Mouse (Mus musculus): ENCODE data around the gene Cox5a. TPM values are rescaled to one million over a fixed set of nuclear protein-coding genes. Genes with fewer than 3 reads are reported as not detected.

Gene Cox5a
- polyA plus RNA-seq, 1 experiment from 2014 or later = 1,523 TPM

DNA sequence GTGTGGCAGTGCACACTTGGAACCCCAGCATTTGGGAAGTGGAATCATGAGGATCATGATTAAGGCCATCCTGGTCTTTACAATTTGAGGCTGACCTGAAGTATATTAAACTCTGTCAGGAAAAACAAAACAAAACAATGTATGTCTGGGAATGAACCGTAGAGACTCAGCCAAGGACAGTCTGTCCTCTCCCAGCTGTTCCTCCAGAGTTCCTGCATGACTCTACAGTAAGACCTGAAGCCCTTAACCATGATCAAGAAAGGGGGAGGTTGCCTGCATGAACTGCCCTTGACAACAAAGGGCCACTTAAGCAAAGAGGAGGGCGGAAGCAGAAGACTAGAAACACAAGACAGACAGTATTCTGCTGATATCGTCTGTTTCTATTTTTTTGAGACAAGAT is 54.5 kb downstream of the Cox5a start:
- 69% methylated on average over 3 of the region's 3 CpGs for WGBS
- peaks cover 47% of the 10 kb centered on the region for H3K36me3 ChIP-seq (ENCODE audit: control insufficient read depth, insufficient read depth)
- TF ChIP-seq CTCF (IDR thresholded peaks at IDR 0.05; ENCODE audit: low read depth) = no peak
- no peaks in the 10 kb centered on the region for H3K9me3 ChIP-seq (ENCODE audit: control insufficient read depth)
- no peaks in the 10 kb centered on the region for H3K27me3 ChIP-seq (replicated peaks; ENCODE audit: control insufficient read depth, insufficient read depth, low read length)
- no peak overlapping the region for H3K4me3 ChIP-seq (ENCODE audit: low read depth, low read length)
- H3K4me2 ChIP-seq (replicated peaks; ENCODE audit: low read depth) = no peak overlapping the region
- H3K4me1 ChIP-seq (replicated peaks; ENCODE audit: control insufficient read depth, insufficient read depth, low read length) = no peaks in the 10 kb centered on the region
- no peak overlapping the region for H3K9ac ChIP-seq (ENCODE audit: low read depth, low read length)
- H3K27ac ChIP-seq (ENCODE audit: low read depth, low read length) = no peak overlapping the region
- no peak for ATAC-seq

DNA sequence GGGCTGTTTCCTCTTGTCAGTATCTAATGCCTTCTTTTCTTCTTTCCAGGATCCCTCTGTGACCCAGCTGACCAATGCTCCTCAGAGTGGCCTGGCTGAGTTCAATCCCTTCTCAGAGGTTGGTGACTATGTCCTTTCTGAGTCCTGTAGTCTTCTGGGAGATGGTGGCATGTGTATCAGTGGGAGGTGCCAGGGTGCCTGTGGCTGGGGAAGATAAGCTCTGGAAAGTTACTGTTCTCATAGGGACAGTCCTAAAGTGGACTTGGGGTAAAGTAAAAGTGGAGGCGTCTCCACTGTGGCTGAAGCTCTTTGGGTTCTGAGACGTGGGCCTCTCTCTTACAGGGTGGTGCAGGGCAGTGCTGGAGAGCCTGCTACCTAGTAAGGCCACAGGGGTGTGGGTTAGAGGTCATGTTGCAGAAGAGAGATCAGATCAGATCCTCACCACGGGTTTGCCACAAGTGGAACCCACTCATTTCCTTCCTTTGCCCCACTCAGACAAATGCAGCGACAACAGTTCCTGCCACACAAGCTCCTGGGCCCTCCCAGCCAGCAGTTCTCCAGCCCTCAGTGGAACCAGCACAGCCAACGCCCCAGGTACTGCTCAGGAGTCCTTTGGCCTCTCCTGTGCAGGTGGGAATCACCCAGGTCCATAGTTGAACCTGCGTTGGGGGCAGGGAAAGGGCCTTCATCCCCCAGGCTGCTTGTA is 56.2 kb downstream of the Cox5a start:
- H3K9me3 ChIP-seq (ENCODE audit: control insufficient read depth) = no peaks in the 10 kb centered on the region
- H3K27ac ChIP-seq (ENCODE audit: low read depth, low read length) = no peak overlapping the region; the same call in 1 of the 2 replicates
- no peak overlapping the region for H3K4me3 ChIP-seq (ENCODE audit: low read depth, low read length)
- no peaks in the 10 kb centered on the region for H3K27me3 ChIP-seq (replicated peaks; ENCODE audit: control insufficient read depth, insufficient read depth, low read length)
- peaks cover 56% of the 10 kb centered on the region for H3K36me3 ChIP-seq (ENCODE audit: control insufficient read depth, insufficient read depth)
- H3K9ac ChIP-seq (ENCODE audit: low read depth, low read length) = no peak overlapping the region
- TF ChIP-seq CTCF (IDR thresholded peaks at IDR 0.05; ENCODE audit: low read depth) = no peak
- WGBS = 81% methylated on average over 6 of the region's 6 CpGs
- no peak for ATAC-seq
- no peaks in the 10 kb centered on the region for H3K4me1 ChIP-seq (replicated peaks; ENCODE audit: control insufficient read depth, insufficient read depth, low read length)
- no peak overlapping the region for H3K4me2 ChIP-seq (replicated peaks; ENCODE audit: low read depth)

Other genes with a start within 250 kb of the Cox5a start
- gene Ppcdc, start 81.2 kb upstream of the Cox5a start, polyA plus RNA-seq (2015; fragmentation: Nextera tagmentation; extraction: Ambion mirVana) = 17.3 and 18.8 TPM in 2 replicates
- 15.9 and 16.8 TPM in 2 replicates for gene Scamp5, start 53.2 kb upstream of the Cox5a start, polyA plus RNA-seq (2015; fragmentation: Nextera tagmentation; extraction: Ambion mirVana)
- gene Rpp25, start 17.2 kb upstream of the Cox5a start, polyA plus RNA-seq (2015; fragmentation: Nextera tagmentation; extraction: Ambion mirVana) = 3.2 and 4.8 TPM in 2 replicates
- 6.9 and 7.8 TPM in 2 replicates for gene Fam219b, start 16.3 kb downstream of the Cox5a start, polyA plus RNA-seq (2015; fragmentation: Nextera tagmentation; extraction: Ambion mirVana)
- 22.8 and 27.5 TPM in 2 replicates for gene Mpi, start 31.5 kb downstream of the Cox5a start, polyA plus RNA-seq (2015; fragmentation: Nextera tagmentation; extraction: Ambion mirVana)
- gene Scamp2, start 39.7 kb downstream of the Cox5a start, polyA plus RNA-seq (2015; fragmentation: Nextera tagmentation; extraction: Ambion mirVana) = 90.2 and 92.3 TPM in 2 replicates
- 8.3 and 10.3 TPM in 2 replicates for gene Ulk3, start 68.2 kb downstream of the Cox5a start, polyA plus RNA-seq (2015; fragmentation: Nextera tagmentation; extraction: Ambion mirVana)
- gene Cplx3, start 85.0 kb downstream of the Cox5a start, polyA plus RNA-seq (2015; fragmentation: Nextera tagmentation; extraction: Ambion mirVana) = not detected in 2 replicates
- gene Lman1l, start 99.5 kb downstream of the Cox5a start, polyA plus RNA-seq (2015; fragmentation: Nextera tagmentation; extraction: Ambion mirVana) = not detected in 2 replicates
- 18.7 and 21.9 TPM in 2 replicates for gene Csk, start 132.4 kb downstream of the Cox5a start, polyA plus RNA-seq (2015; fragmentation: Nextera tagmentation; extraction: Ambion mirVana)
- not detected in 2 replicates for gene Cyp1a2, start 162.4 kb downstream of the Cox5a start, polyA plus RNA-seq (2015; fragmentation: Nextera tagmentation; extraction: Ambion mirVana)
- gene Cyp1a1, start 166.7 kb downstream of the Cox5a start, polyA plus RNA-seq (2015; fragmentation: Nextera tagmentation; extraction: Ambion mirVana) = 0.05 and 0.09 TPM in 2 replicates
- gene Edc3, start 187.3 kb downstream of the Cox5a start, polyA plus RNA-seq (2015; fragmentation: Nextera tagmentation; extraction: Ambion mirVana) = 12.3 and 14.2 TPM in 2 replicates
- gene Clk3, start 244.6 kb downstream of the Cox5a start, polyA plus RNA-seq (2015; fragmentation: Nextera tagmentation; extraction: Ambion mirVana) = 26.7 and 27.4 TPM in 2 replicates